Mouse (Mus musculus): ENCODE data around the gene Gbp7. TPM values are rescaled to one million over a fixed set of nuclear protein-coding genes. Genes with fewer than 3 reads are reported as not detected.
"Not testable (repeated sequence)": the region's sequence is repeated elsewhere in the genome, so short reads cannot be mapped to it uniquely, and the experiment has no call there.

Gene Gbp7
- total RNA-seq (2021), result 1 to 10 TPM; 3.4 to 3.8 TPM

DNA sequence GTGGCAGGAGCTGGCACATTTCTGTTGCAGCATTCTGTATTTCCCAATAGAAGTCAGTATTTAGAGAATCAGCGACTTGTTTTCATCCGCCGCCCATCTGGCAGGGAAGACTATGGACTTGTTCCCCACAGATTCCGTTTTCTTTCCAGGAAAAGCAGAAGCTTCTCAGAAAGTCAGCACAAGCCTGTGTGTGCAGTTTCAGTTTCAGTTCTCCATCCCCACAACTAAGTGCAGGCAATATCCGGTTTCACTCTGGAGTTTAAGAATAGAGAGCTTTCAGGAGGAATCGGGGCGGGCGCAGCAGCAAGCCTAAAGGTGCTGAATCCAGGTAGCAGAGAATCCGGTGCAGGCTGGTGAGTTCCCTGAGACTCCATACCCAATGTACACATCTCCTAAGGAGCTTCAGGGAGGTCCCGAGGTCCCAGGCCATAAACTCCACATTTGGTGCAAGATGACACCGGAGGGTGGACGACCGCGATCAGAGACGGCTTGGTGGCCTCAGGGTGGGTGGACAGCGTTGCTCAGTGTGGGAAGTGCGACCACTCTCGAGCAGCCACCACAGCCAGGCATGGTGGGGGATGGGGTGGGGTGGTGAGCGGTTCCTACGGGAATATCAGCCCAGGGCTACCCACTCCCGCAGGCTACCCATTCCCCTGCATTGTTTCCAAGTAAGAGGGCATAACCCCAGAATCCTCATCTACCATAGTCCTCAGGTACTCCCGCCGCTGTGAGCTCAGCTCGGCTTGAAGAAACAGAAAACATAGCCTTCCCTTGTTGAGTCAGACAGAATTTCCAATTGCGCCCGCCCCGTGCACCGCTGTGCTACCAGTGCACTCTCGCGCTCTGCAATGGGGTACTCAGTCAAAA lies at the start of gene Gbp7:
Gene Gbp7 (plus strand): TSS at position 256 of the 867 bp plus-strand sequence.
- peak; percentile 40 to 43 for DNase-seq (ENCODE audit: extremely low spot score in 1 of 2, low spot score in 2 of 2)
- intact Hi-C loops (cut with DNase I), result no loop called here

- intact Hi-C loops (cut with DNase I), result loop anchor here (1.0 to 5.0 kb wide), 3 partner anchors 70 to 217 kb away; partner anchors contain the start of gene Gbp3
Observed at GRCm38 (mm10) chr3:142490465-142490864, 39.7 kb upstream of the Gbp7 start.

GRCm38 (mm10) chr3:142493536-142494061 lies 36.5 kb upstream of the Gbp7 start, which contains the start of gene Gbp5:
Gbp5 (plus strand) TSS chr3:142493978.
- DNase-seq (ENCODE audit: extremely low spot score in 1 of 2, low spot score in 2 of 2), result peak; percentile 40 to 89
- intact Hi-C loops (cut with DNase I), result loop anchor here (5.0 kb wide), 2 partner anchors 154 to 214 kb away; no protein-coding TSS in a partner anchor

More at GRCm38 (mm10) chr3:142490465-142490864, 39.7 kb upstream of the Gbp7 start:
- DNase-seq (ENCODE audit: extremely low spot score in 1 of 2, low spot score in 2 of 2), result peak; percentile 34 to 70

DNA sequence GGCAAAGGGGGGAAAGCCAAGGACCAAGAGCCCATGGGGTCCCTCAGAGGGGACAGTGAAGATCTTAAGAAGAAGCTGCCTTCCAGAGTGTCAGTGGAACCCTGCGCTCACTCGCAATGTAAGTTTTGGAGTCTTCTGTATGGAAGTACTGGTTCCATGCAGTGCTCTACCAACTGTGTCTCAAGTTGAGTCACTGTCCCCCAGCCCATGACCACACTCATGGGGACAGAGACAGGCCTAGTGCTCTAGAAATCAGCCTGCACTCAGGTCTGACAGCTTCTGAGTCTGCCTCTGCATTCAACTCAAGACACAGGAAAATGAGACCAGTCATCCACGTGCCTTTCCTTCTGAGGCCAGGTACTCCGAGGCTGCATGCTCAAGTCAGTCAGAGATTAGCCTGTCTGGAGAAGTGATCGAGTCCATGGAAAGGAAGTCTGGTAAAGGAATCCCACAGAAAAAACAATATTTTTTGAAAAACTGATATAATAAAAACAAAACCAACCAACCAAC lies 34.9 kb upstream of the Gbp7 start:
- intact Hi-C loops (cut with DNase I), result no loop called here
- DNase-seq (ENCODE audit: extremely low spot score in 1 of 2, low spot score in 2 of 2), result no peak

DNA sequence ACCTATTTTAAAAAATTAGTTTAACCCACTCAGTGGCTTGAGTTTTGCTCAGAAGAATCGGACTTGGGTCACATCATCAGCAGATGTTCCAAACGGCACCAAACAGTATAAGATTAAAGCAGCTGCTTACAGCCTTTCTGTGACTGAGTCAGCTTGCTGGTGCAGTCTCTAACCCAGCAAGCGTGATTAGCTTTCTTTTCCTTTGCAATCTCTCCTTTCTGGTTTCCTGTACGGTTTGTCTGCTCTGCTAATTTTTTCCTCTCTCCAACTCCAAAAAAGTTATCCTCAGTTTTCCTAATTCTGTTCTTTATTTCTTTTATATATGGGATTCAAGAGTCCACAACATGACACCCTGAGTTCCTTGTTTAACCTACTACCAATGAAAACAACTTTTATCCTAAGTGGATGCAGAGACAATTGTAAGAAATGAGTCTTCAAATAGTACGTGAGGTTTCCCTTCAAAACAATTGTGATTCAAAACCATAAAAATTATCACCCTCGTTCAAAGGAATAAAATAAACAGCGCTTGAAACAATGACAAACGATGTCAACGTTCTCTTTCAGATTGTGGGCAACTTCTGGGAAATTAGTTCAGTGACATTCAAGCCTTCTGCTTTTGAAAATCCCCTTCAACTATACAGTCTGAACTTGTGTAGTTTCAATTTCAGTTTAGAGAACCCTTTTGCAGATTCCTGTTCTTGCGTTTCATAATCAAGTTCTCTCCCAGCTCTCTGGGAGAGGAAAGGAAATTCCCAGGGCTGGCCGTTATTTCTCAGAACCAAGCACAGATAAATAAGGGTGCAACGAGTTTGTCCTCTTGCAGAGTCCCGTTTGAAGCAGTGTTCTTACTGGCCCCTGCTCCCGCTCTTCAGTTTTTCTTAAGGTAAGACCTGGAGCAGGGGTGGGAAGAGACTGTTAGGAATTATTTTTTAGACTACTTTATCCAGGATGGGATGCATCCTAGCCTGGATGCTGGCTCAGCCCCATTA lies 33.7 kb upstream of the Gbp7 start:
- intact Hi-C loops (cut with DNase I), result no loop called here
- DNase-seq (ENCODE audit: extremely low spot score in 1 of 2, low spot score in 2 of 2), result no peak

- intact Hi-C loops (cut with DNase I), result no loop called here
- no peak for DNase-seq (ENCODE audit: extremely low spot score in 1 of 2, low spot score in 2 of 2)
Observed at GRCm38 (mm10) chr3:142497123-142497841, 32.9 kb upstream of the Gbp7 start.

DNA sequence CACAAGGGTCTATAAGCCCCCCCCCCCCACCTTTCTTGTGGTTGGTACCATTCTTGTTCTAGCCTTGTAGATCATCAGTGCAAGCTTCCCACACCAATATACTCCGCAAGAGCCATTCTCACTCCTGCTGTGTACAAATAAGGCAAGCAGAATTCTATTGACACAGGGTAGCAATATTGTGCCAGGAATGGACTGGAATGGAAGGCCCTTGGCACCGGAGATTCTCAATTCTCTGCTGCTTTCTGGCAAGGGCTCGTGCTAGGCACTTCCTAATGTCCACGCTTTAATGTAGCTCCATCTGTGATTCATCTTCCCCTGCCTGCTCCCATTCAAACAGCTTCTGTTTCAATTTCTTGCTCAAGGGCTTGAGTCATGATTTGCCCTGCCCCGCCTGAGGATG lies 31.2 kb upstream of the Gbp7 start:
- intact Hi-C loops (cut with DNase I), result no loop called here
- DNase-seq (ENCODE audit: extremely low spot score in 1 of 2, low spot score in 2 of 2), result no peak

GRCm38 (mm10) chr3:142528116-142528515 lies 2.0 kb upstream of the Gbp7 start:
- intact Hi-C loops (cut with DNase I), result no loop called here
- DNase-seq (ENCODE audit: extremely low spot score in 1 of 2, low spot score in 2 of 2), result no peak

- no peak for DNase-seq (ENCODE audit: extremely low spot score in 1 of 2, low spot score in 2 of 2)
- intact Hi-C loops (cut with DNase I), result no loop called here
Observed at GRCm38 (mm10) chr3:142529597-142529996, 545 bp upstream of the Gbp7 start.

DNA sequence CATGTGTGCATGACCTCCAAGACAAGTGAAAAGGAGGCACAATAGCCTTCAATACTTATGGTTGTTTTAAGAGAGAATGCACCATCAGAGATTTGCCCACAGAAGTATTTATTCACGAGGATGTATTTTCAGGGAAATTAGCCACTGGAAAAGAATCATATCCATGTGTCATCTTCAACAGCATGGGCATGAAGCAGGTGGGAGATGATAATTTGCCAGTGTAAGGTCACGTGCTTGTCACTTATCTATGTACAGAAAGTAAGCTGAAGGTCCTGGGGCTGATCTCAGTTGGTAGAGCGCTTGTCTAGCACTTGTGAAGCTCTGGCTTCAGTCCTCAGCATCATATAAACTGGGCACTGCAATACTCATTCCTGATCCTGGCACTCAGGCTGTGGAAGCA lies 1.5 kb downstream of the Gbp7 start:
- intact Hi-C loops (cut with DNase I), result no loop called here
- no peak for DNase-seq (ENCODE audit: extremely low spot score in 1 of 2, low spot score in 2 of 2)

DNA sequence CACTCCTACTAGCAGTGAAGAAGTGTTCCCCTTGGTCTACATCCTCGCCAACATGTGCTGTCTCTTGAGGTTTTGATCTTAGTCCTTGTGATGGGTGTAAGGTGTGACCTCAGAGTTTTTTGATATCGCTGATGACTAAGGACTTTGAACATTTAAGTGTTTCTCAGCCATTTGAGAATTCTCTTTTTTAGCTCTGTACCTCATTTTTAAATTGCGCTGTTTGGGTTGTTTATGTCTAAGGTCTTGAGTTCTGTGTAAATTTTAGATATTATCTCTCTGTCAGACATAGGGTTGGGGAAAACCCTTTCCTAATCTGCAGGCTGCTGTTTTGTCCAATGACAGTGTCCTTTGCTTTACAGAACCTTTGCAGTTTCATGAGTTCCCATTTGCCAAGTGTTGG lies 3.0 kb downstream of the Gbp7 start:
- intact Hi-C loops (cut with DNase I), result no loop called here
- DNase-seq (ENCODE audit: extremely low spot score in 1 of 2, low spot score in 2 of 2), result no peak

- intact Hi-C loops (cut with DNase I), result no loop called here
- DNase-seq (ENCODE audit: extremely low spot score in 1 of 2, low spot score in 2 of 2), result no peak
Observed at GRCm38 (mm10) chr3:142535667-142536066, 5.5 kb downstream of the Gbp7 start.

- DNase-seq (ENCODE audit: extremely low spot score in 1 of 2, low spot score in 2 of 2), result no peak
- intact Hi-C loops (cut with DNase I), result no loop called here
Observed at GRCm38 (mm10) chr3:142541391-142541790, 11.2 kb downstream of the Gbp7 start.

DNA sequence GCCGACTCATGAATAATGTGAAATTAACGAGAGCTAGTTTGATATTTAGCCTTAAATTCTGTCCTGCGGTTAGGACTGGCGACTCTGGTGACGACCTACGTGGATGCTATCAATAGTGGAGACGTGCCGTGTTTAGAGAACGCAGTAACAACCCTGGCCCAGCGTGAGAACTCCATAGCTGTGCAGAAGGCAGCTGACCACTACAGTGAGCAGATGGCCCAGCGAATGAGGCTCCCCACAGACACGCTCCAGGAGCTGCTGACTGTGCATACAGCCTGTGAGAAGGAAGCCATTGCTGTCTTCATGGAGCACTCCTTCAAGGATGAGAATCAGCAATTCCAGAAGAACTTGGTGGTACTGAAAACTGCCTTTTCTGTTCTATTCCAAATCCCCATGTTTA lies 12.6 kb downstream of the Gbp7 start:
- DNase-seq (ENCODE audit: extremely low spot score in 1 of 2, low spot score in 2 of 2); intact Hi-C loops (cut with DNase I): not testable (repeated sequence)

GRCm38 (mm10) chr3:142546690-142547089 lies 16.5 kb downstream of the Gbp7 start:
- DNase-seq (ENCODE audit: extremely low spot score in 1 of 2, low spot score in 2 of 2), result no peak
- intact Hi-C loops (cut with DNase I), result no loop called here

- intact Hi-C loops (cut with DNase I), result no loop called here
- DNase-seq (ENCODE audit: extremely low spot score in 1 of 2, low spot score in 2 of 2), result no peak
Observed at GRCm38 (mm10) chr3:142550052-142550676, 20.0 kb downstream of the Gbp7 start.

- no peak for DNase-seq (ENCODE audit: extremely low spot score in 1 of 2, low spot score in 2 of 2)
- intact Hi-C loops (cut with DNase I), result no loop called here
Observed at GRCm38 (mm10) chr3:142554601-142555000, 24.5 kb downstream of the Gbp7 start.

DNA sequence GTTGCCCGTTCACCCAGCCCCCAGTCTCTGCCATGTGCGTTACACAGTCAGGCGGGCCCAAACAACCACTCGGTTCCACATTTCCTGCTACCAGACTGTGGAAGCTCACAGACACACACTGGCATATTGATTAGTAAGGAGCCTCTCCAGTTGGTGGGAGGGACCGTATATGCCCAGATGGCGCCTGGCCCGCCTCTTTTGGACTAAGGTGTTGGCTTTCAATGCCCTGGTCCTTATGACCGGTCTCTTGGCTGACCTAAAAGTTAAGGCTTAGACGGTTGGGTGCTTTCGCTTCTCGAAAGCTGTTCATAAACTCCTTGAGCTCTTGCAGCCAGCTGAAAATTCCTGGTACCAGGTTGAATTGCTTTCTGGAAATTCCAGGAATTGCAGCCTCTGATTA lies 25.5 kb downstream of the Gbp7 start:
- DNase-seq (ENCODE audit: extremely low spot score in 1 of 2, low spot score in 2 of 2), result no peak
- intact Hi-C loops (cut with DNase I), result no loop called here

Data from left cerebral cortex, postnatal 10 days (tissue).